Mouse (Mus musculus): ENCODE results near the gene Atad1. TPM values are rescaled to one million over a fixed set of nuclear protein-coding genes. Genes with fewer than 3 reads are reported as not detected.
A peak's percentile ranks its signal among the peaks of the same experiment; 100 is the strongest.
"Not testable (repeated sequence)": the region's sequence is repeated elsewhere in the genome, so short reads cannot be mapped to it uniquely, and the experiment has no call there.

Gene Atad1
- total RNA-seq, 2 experiments from 2014 or later: 64.2 to 89.5 TPM

- no peak for ATAC-seq (replicated peaks; ENCODE audit: poor library complexity)
These were observed 12.8 kb upstream of the Atad1 start for GRCm38 (mm10) chr19:32752357-32752756.

- ATAC-seq (replicated peaks; ENCODE audit: poor library complexity): peak; percentile 69
These were observed 9.8 kb upstream of the Atad1 start for GRCm38 (mm10) chr19:32749425-32749824.

DNA sequence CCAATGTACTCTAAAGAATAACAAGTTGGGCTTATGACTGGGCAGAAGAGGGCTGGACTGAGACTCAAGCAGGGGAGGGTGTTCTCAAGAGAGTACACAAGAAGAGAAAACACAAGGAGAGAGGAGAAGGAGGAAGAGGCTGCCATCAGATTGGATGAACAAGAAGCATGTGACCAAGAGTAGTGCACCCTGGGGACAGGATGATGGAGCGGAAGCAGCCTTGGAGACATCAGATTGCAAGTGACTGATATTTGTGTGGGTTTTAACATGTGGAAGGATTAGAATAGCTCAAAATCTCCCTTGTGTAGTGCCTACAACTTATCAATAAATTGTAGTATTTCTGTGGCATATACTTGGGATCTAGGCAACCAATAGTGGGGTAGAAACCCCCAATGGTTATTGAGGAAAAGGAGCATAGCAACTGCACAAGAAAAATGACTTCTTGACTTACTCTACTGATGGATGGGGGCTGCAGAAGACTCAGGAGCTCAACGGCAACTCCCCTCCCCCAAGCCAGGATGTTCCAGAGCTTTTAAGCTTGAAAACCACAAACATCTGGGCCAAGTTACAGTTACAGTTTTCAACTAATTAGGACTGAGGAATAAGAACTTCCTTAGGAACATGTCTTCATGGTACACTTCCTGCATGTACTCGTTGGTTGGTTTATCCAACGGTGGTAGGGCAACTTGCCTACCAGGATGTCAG is 1.2 kb upstream of the Atad1 start:
- peak; percentile 17; the same call in 1 of the 2 replicates for ATAC-seq (replicated peaks; ENCODE audit: poor library complexity)

- ATAC-seq (replicated peaks; ENCODE audit: poor library complexity): no peak
These were observed 1.7 kb downstream of the Atad1 start for GRCm38 (mm10) chr19:32737844-32738243.

GRCm38 (mm10) chr19:32732922-32733321 is 6.7 kb downstream of the Atad1 start:
- no peak for ATAC-seq (replicated peaks; ENCODE audit: poor library complexity)

DNA sequence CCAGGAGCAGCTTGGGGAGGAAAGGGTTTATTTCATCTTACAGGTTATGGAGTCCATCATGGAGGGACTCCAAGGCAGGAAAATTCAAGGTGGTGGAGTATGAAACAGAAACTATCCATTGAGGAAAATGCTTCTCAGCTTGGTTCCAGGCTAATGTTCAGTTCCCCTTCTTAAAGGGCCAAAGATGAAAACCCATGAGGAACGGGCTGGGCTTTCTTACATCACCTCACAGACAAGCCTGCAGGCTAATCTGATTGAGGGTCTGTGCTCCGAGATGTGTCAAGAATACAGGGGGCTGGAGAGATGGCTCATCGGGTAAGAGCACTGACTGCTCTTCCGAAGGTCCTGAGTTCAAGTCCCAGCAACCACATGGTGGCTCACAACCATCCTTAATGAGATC is 9.8 kb downstream of the Atad1 start:
- ATAC-seq (replicated peaks; ENCODE audit: poor library complexity): no peak

DNA sequence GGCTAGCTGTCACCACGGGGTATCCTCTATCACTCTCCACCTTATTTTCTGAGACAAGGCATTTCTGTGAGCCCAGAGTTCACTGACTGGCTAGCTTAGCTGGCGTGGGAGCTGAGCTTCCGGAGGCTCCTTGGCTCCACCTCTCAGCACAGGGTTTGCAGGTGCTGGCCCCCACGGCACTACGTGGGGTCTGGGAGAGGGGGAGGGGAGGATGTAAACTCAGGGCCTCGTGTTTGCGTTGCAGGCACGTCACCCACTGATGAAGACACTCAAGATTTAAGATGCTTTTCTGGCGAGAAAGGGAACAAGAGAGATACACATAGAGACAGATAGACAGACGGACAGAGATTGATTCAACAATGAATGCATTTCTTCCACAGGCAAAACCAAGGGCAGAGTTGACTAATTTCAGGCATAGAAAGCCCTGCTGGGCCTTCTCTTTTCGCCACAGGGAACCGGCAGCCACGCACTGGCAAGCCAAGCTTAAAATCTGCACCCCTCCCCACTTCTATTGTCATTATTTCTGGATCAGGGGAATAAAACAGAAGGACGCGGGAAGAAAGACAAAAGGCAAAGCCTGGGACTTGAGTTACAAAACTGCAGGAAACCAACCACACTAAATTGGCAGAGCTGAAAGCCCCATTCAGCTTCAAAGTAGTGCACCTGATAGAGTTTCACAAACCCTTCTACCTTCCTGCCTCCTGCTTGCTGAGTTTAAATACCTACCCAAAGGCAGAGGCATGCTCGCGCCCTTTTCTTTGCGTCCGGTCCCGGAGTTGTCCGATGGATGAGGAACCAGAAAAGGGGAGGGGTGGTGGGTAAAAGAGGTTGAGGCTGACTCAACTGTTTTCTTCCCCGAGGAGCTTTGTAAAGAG is 12.9 kb downstream of the Atad1 start:
- ATAC-seq (replicated peaks; ENCODE audit: poor library complexity): no peak

- ATAC-seq (replicated peaks; ENCODE audit: poor library complexity): no peak
These were observed 15.8 kb downstream of the Atad1 start for GRCm38 (mm10) chr19:32723817-32724216.

- no peak for ATAC-seq (replicated peaks; ENCODE audit: poor library complexity)
These were observed 19.3 kb downstream of the Atad1 start for GRCm38 (mm10) chr19:32720319-32720718.

GRCm38 (mm10) chr19:32717590-32717989 is 22.0 kb downstream of the Atad1 start:
- ATAC-seq (replicated peaks; ENCODE audit: poor library complexity): no peak

DNA sequence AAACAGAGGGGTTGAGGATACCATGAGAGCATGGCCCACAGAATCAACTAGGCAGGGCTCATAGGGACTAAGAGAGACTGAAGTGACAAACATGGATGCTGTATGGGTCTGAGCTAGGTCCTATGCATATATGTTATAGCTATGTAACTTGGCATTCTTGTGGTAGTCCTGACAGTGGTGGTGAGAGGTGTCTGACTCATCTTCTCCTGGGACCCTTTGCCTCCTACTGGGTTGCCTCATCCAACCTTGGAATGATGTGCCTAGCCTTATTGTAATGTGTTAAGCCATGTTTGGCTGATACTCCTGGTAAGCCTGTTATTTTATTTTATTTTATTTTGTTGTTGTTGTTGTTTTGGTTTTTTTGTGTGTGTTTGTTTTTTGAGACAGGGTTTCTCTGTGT is 23.9 kb downstream of the Atad1 start:
- ATAC-seq (replicated peaks; ENCODE audit: poor library complexity): no peak

GRCm38 (mm10) chr19:32715201-32715600 is 24.4 kb downstream of the Atad1 start:
- ATAC-seq (replicated peaks; ENCODE audit: poor library complexity): peak; percentile 64

GRCm38 (mm10) chr19:32713471-32713870 is 26.1 kb downstream of the Atad1 start:
- no peak for ATAC-seq (replicated peaks; ENCODE audit: poor library complexity)

DNA sequence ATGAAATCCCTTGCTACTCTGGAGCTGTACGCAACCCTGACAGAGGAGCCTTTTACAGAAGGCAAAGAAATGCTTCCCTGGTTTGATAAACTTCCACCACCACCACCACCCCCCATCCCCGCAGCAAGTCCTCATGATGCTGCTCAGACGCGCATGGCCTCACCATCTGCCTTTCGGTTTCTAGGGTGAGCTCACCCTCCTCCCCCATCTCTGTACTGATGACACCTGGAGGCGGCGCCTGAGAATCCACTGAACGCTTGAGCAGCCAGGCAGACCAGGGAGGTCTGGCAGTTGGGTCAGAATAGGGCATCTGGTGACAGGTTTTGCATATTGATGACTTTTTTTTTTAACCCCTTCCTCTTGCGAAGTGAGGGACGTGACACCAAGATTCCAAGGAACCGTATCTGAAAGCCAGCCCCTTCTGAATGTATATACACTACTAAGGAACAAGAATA is 27.0 kb downstream of the Atad1 start:
- ATAC-seq (replicated peaks; ENCODE audit: poor library complexity): peak; percentile 88

DNA sequence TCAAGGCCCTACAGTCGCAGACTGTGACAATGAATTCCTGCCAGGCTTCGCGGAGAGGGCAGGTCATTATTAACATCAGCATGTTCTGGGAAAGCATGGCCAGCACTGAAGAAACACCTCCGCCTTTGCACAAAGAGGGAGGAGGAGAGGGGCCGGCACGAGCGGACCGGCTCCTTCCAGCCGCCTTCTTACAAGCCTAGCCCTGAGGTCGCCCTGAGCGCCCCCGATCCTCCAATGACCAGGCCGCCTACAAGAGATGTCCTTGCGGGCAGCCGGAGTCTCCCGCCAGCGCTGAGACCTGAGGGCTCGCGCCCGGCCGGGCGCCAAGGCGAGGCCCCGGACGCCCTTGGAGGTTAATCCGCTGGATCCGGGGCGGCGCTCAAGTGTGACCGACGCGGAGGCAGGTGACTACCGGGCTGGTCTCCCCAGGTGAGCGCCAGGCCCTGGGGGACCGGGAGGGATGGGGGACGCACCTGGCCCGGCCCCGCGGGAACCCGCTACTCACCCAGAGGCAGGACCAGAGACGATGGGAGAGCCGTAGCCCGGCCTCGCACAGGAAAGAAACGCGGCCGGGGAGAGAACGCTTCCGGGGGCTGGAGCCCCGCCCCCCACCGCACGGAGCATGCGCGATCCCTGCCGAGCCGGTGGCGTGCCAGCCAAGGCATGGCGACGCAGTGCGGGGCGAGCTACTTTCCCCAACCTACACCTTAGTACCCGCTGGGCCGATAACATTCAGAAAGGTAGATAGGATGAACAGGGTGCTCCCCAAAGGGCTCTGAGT is 27.6 kb downstream of the Atad1 start:
- ATAC-seq (replicated peaks; ENCODE audit: poor library complexity): peak; percentile 81

DNA sequence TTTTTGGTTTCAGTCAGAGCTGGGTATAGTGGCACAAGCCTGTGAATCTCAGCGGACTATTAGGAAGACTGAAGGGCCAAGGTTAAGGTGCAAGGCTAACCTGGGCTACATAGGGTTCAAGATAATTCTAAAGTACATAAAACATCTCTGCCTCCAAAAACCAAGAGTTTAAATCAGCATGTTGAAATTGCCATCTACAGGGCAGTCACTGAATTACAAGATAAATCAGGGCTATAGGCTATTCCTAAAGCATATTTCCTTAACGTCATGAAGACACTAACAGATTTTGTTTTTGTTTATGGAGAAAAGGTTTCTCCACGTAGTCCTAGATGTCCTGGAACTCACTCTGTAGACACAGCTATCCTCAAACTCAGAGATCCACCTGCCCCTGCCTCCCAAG is 29.3 kb downstream of the Atad1 start:
- 0 out of 2 replicates have a peak, but pooled peaks have one; percentile 18 for ATAC-seq (replicated peaks; ENCODE audit: poor library complexity)

GRCm38 (mm10) chr19:32708996-32709395 is 30.6 kb downstream of the Atad1 start:
- no peak for ATAC-seq (replicated peaks; ENCODE audit: poor library complexity)

GRCm38 (mm10) chr19:32702191-32702590 is 37.4 kb downstream of the Atad1 start:
- no peak for ATAC-seq (replicated peaks; ENCODE audit: poor library complexity)

- ATAC-seq (replicated peaks; ENCODE audit: poor library complexity): no peak
These were observed 42.9 kb downstream of the Atad1 start for GRCm38 (mm10) chr19:32696674-32697073.

GRCm38 (mm10) chr19:32689724-32690123 is 49.9 kb downstream of the Atad1 start:
- ATAC-seq (replicated peaks; ENCODE audit: poor library complexity): peak; percentile 76

DNA sequence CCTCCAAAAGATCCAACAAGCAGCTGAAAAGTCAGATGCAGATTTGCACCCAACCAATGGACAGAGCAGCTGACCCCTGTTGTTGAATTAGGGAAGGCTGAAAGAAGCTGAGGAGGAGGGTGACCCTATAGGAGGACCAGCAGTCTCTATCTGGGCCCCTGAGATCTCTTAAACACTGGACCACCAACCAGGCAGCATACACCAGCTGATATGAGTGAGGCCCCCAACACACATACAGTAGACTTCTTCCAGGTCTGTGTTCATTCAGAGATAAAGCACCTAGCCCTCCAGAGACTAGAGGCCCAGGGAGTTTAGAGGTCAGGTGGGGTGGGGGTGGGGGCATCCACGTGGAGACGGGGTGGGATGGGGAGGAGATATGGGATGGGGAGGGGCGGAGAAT is 51.4 kb downstream of the Atad1 start:
- not testable (repeated sequence) for ATAC-seq (replicated peaks; ENCODE audit: poor library complexity)
